Mouse (Mus musculus) right cerebral cortex, postnatal 4 days (tissue): Measurements from ENCODE around the gene Actn1.
"Not testable (repeated sequence)": the region's sequence is repeated elsewhere in the genome, so short reads cannot be mapped to it uniquely, and the experiment has no call there.

Source experiments
- DNase-seq: peaks from one replicate; pipeline ENCODE4 v3.0.0-alpha.2; 2022

Gene Actn1

DNA sequence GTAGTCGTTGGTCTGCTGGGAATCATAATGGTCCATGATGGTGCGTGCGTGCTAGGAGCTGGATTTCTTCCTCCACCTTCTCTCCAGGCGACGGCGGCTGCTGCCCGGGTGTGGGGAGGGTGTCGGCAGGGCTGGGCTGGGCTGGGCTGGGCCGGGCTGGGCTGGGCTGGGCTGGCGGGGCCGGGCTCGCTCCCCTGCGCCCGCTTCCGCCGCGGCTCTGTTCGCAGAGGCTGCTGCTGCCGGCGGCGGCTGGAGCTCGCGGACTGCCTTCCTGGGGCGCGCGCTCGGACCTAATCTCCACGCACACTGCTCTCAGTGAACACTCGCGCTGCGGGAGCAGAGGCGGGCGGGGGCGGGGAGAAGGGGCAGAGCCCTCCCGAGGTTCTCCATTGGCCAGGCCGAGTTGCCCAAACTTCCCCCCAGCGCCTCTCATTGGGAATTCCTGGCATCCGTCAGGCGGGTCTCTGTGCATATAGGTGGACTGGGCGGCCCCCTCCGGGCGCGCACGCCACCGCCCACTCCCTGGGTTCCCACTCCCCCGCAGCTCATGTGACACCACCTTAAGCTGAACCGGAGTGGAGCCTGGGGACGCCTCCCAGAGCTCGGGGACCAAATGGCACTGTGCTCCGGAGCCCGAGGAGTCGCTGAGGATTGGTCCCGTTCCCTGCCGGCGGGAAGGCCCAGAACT, at the start of gene Actn1:
Gene Actn1 (minus strand): TSS at position 316 of the 688 bp plus-strand sequence.
- peak; percentile 90 for DNase-seq

GRCm38 (mm10) chr12:80307556-80307955, 47.4 kb upstream of the Actn1 start:
- DNase-seq = no peak

DNA sequence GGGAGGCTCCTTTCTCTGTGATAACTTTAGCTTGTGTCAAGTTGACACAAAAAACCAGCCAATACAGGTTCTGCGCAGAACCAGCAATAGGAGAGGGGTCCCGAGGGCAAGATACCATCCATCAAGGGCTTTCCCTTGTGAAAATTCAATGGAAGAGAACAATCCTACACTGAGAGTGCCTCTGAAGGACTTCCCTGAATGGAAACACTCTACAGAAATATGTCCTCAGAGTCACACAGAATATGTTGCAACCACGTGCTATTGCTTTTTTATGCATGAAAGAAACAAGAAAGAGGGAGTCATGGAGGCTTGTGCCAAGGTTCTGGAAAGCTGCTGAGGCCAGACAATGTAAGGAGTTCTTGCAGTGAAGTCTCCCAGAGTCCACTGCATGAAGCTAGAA, 44.3 kb upstream of the Actn1 start:
- DNase-seq = no peak

DNA sequence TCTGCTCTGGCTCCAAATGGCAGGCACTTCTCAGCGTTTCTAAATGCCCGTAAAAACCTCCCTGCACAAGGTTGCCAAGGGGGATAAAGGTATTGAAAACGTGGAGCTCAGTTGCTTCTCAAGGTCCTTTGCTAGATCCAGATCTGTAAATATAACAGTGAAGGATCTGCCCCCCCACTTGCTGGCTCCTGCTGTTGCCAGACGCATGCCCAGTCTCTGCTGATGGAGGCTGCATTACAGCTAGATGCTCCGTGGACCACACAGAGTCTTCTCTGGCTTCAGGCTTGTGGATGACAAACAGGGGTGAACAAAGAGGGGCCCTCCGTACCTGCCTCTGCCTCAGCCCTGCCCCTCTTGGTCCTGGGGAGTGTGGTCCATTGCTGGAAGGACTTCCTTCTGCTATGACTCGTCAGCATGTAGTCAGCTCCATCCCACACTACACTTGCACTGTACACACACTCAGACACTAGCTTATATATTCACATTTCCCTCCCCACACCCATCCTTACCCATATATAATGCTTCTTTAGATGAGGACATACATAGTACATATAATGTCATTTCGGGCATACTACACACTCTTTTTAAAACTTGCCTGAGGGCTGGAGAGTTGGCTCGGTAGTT, 40.8 kb upstream of the Actn1 start:
- no peak for DNase-seq

- DNase-seq = no peak
These were observed 38.5 kb upstream of the Actn1 start for GRCm38 (mm10) chr12:80298714-80299113.

GRCm38 (mm10) chr12:80291895-80292435, 31.8 kb upstream of the Actn1 start:
- no peak for DNase-seq

DNA sequence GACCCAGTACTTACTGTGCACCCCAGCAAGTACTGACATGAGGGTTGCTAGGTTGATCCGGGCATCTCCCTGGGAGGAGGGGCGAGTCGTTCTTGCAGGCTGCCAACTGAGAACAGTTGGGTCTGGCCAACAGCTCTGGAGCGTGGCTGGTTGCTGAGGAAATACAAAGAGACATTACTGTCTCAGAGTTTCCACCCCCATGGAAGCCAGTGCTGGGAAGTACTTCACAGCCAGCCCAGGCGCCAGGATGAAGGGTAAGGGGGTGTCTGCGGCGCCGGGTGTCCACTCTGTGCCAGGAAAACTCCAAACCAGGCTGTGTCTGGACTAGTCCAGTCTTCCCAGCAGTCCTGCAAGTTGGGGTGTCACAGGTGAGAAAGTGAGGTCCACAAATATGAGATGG, 30.8 kb upstream of the Actn1 start:
- no peak for DNase-seq

GRCm38 (mm10) chr12:80290483-80290882, 30.3 kb upstream of the Actn1 start:
- no peak for DNase-seq

- no peak for DNase-seq
These were observed 29.6 kb upstream of the Actn1 start for GRCm38 (mm10) chr12:80289722-80290121.

DNA sequence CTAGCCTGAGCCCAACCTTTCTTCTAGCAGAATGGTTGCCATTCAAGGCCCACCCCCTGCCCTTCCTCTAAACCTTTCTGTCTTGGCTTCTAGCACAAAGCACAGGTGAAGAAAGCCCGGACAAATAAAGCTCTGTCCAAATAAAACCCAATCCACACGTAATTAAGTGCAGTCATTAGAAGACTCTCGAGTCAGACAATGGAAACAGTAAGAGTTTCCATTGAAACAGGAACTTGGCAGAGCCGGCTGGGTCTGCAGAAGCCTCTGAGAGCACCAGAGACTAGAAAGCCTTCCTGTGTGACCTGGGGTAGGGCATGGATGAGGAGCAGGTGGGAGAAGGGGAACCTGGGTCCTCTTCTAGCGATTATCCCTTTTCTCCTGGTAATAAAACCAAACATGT, 25.7 kb upstream of the Actn1 start:
- DNase-seq = no peak

- DNase-seq = not testable (repeated sequence)
These were observed 24.1 kb upstream of the Actn1 start for GRCm38 (mm10) chr12:80284251-80284650.

DNA sequence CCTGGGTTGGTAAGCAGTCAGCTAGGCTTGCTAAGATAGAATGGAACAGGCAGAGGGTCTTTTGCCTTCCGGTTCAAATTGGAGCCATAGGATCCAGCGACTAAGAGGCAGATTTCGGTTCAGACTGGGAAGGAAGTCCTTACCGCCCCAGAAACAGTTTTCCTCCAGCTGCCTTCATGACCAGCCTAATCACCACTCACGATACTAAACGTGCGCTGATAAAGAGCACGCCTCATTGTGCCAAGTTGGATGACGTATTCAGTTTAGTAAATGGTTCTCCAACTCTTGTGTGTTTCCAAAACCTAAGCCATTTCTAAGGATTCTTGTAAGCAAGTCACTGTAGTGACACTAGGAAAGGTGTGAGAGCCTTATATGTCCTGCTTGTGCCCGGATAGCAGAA, 18.7 kb upstream of the Actn1 start:
- no peak for DNase-seq

DNA sequence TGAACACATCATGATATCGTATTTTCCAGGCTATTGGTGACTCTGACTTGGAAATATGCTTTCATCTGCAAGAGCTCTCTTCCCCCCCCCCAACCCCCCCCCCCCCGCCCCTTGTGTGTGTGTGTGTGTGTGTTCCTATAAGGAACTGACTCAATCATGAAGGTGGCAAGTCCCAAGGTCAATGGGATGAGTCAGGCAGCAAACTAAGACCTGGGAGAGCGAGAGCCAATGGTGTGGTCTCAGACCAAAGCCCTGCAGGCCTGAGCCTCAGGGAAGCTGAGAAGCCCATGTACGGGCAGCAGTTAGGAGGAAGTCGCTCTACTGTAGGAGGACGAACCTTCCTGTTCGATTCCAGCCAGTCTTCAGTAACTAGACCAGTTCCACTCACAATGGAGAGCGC, 17.3 kb upstream of the Actn1 start:
- DNase-seq = no peak

GRCm38 (mm10) chr12:80275187-80275820, 15.1 kb upstream of the Actn1 start:
- DNase-seq = no peak

GRCm38 (mm10) chr12:80273020-80273686, 13.0 kb upstream of the Actn1 start:
- DNase-seq = peak; percentile 33

- no peak for DNase-seq
These were observed 11.6 kb upstream of the Actn1 start for GRCm38 (mm10) chr12:80271806-80272205.

DNA sequence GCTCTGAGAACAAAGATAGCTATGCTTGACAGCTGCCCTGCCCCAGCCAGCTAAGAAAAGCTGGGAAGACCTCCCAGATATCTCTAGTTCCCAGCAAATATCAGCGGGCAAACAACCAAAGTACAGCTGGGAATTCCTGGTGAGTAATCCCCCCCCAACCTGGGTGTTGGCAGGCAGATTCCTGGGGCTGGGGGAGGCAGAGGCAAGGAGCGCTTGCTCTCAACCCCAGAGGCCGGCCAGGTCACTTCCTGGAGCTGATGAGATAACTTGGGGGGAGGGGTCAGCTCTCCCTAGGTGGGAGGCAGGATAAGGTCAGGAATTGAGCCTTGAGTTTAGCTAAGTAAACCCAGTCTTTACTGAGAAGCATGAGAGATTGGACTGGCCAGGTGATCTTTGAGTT, 10.8 kb upstream of the Actn1 start:
- no peak for DNase-seq

GRCm38 (mm10) chr12:80269303-80269702, 9.1 kb upstream of the Actn1 start:
- no peak for DNase-seq

- no peak for DNase-seq
These were observed 7.8 kb upstream of the Actn1 start for GRCm38 (mm10) chr12:80267962-80268361.

- not testable (repeated sequence) for DNase-seq
These were observed 4.2 kb upstream of the Actn1 start for GRCm38 (mm10) chr12:80264388-80264787.

DNA sequence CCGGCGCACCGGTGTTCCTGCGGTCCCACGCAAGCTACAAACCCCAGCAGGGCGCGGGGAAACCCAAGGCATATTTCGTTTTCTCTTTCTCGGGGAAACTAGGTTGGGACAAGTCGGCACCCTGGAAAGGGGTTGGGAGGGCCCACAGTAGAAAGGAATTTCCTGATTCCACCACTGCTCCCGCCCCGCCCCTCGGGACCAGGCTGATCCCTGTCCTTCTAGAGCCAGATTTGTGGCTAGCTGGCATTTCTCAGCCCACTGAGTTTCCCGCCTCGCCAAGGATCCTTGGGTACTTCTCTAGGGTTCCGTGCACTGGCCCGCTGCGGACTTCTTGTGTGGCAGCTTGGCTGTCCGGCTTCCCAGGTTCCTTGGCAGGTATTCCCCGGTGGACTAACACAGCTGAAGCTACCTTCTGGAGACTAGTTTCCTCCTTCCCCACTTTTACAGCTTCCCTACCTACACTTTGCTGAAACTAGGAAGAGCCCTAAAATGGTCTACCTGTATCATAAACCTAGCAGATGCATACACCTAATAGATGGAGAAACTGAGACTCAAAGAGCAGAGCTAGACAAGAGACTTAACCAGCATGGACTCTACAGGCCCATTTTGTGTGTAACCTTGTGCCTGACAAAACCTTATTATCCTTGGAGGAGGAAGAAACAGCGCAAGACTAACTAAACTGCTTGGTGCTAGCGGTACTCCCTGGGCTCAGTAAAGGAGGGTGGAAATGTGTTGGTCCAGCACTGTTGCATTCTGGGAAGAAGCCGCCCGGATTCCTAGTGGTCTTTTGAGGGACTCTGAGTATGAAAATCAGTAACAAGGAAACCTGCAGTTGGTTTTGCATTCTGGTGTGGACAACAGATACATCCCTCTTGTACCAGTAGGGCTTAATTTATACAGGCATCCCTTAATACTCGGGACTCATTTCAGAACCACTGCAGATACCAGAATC, 849 bp upstream of the Actn1 start:
- no peak for DNase-seq
